Mouse (Mus musculus) neural tube, embryonic 11.5 days (tissue): ENCODE data around the gene Zbtb9. TPM values are rescaled to one million over a fixed set of nuclear protein-coding genes. Genes with fewer than 3 reads are reported as not detected.
"Not testable (repeated sequence)": the region's sequence is repeated elsewhere in the genome, so short reads cannot be mapped to it uniquely, and the experiment has no call there.

Experiments used
- ATAC-seq: fragments of 200-750 bp; cut with Nextera tagmentation; 2 replicates; pipeline ENCODE4 v1.8.0; 2017; ENCODE audit warnings: moderate number of reproducible peaks, mild to moderate bottlenecking, moderate TSS enrichment, moderate library complexity; ENCODE audit not compliant: insufficient read depth, low FRiP score, low TSS enrichment
- DNase-seq: peaks from one replicate; pipeline ENCODE4 v3.0.0-alpha.2; 2015; ENCODE audit warnings: low spot score
- H3K27ac ChIP-seq: fragments of 300-500 bp; sonication (generic); 2 replicates; pipeline ENCODE4 v1.5.1; 2014; ENCODE audit warnings: low read depth, mild to moderate bottlenecking, low read length
- H3K27me3 ChIP-seq: fragments of 300-500 bp; sonication (generic); 2 replicates; pipeline ENCODE4 v1.6.1; 2014; ENCODE audit warnings: mild to moderate bottlenecking, low read length, mixed read lengths; ENCODE audit not compliant: control insufficient read depth, insufficient read depth
- H3K36me3 ChIP-seq: fragments of 300-500 bp; sonication (generic); 2 replicates; pipeline ENCODE4 v1.6.1; 2014; ENCODE audit warnings: mild to moderate bottlenecking, low read length, moderate library complexity, mixed read lengths; ENCODE audit not compliant: control insufficient read depth, insufficient read depth
- H3K4me1 ChIP-seq: fragments of 300-500 bp; sonication (generic); 2 replicates; pipeline ENCODE4 v1.6.1; 2014; ENCODE audit warnings: low read length, mixed read lengths; ENCODE audit not compliant: control insufficient read depth, insufficient read depth
- H3K4me2 ChIP-seq: fragments of 300-500 bp; sonication (generic); 2 replicates; pipeline ENCODE4 v1.6.1; 2014; ENCODE audit warnings: low read depth, mild to moderate bottlenecking, moderate library complexity
- H3K4me3 ChIP-seq: fragments of 300-500 bp; sonication (generic); 2 replicates; pipeline ENCODE4 v1.5.1; 2014; ENCODE audit warnings: low read depth, low read length
- H3K9ac ChIP-seq: fragments of 300-500 bp; sonication (generic); 2 replicates; pipeline ENCODE4 v1.6.1; 2014; ENCODE audit warnings: mild to moderate bottlenecking, low read length
- H3K9me3 ChIP-seq: fragments of 300-500 bp; sonication (generic); 2 replicates; pipeline ENCODE4 v1.6.1; 2016; ENCODE audit warnings: low read length; ENCODE audit not compliant: control insufficient read depth
- WGBS: fragments of 180-500 bp; shearing (Covaris S2); extraction: QIAGEN DNeasy Blood & Tissue Kit; methylation state at CpG from one replicate; pipeline ENCODE4 v1.1.7; 2014; 5-methylcytosine and 5-hydroxymethylcytosine counted together
- polyA plus RNA-seq: library from polyadenylated mRNA; unstranded; fragments of >200 nt; fragmentation: Nextera tagmentation; extraction: Ambion mirVana; gene quantifications from 2 replicates; pipeline ENCODE4 v1.2.1, GENCODE M21; 2014

Gene Zbtb9
- polyA plus RNA-seq = 13.5 and 14.1 TPM in 2 replicates

DNA sequence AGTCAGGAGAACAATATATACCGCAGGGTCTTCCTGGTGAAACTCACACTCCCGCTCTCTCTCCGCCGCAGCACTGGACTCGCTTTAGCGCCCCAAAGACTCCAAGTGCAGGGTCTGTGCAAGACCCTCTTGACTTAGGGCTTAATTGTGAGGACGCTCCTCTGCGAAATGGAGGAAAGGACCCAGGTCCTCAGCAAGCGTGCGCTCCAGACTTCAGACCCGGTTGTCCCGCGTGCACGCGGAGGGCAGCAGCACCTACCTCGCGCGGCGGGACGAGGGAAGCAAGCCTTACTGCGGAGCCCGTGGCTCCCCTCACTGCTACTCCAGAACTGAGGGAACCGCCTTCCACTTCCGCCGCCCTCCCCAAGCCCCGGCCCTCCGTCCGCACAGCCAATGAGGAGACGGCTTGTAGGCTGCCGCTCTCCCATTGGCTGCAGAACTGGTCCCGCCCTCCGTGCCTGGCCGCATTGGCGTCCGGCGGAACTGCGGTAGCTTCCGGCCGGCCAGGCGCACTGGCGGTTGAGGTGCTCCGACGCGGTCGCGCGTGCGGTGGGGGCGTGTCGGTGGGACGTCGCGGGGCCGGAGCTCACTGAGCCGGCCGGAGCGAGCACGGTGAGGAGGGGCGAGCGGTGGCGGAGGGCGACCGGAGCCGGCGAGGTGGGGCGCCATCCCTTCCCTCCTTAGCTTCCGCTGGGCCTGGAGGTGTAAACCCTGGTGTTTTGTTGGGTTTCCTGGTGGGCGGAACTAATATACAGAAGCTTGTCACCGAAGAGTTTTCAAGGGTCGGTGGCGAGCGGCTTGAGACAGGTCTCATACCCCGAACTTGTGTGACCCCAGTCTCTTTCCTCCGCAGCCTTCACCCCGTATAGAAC, at the start of gene Zbtb9:
TSS of gene Zbtb9 (plus strand) at position 465 of the 872 bp plus-strand sequence.
- no peaks in the 10 kb centered on the region for H3K27me3 ChIP-seq
- peaks cover 11% of the 10 kb centered on the region for H3K36me3 ChIP-seq
- peak within 1 kb of the TSS; percentile 76 for H3K9ac ChIP-seq
- H3K27ac ChIP-seq = peak within 1 kb of the TSS; percentile 70
- peak within 1 kb of the TSS; percentile 79 for H3K4me2 ChIP-seq
- ATAC-seq (peak; percentile 99), DNase-seq (peak; percentile 96)
- H3K9me3 ChIP-seq = no peaks in the 10 kb centered on the region
- under 1% methylated on average over 71 of the region's 75 CpGs for WGBS
- H3K4me3 ChIP-seq = peak within 1 kb of the TSS; percentile 56
- peaks cover 9% of the 10 kb centered on the region for H3K4me1 ChIP-seq

DNA sequence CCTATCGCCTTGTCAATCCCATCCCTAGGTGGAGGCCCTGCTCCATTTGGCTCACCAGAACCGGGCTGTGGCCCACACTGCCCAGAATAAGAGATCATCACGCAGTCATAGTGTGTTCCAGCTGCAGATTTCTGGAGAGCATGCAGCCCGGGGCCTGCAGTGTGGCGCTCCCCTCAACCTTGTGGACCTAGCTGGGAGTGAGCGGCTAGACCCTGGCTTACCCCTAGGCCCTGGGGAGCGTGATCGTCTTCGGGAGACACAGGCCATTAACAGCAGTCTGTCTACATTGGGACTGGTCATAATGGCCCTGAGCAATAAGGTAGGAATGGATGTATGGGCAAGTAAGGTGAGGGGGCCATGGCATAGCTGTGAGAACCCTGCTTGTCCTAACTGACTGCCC, 47.6 kb upstream of the Zbtb9 start:
- not testable (repeated sequence) for H3K27me3 ChIP-seq, H3K4me3 ChIP-seq, ATAC-seq, H3K36me3 ChIP-seq, H3K4me2 ChIP-seq, H3K27ac ChIP-seq, H3K4me1 ChIP-seq, DNase-seq, H3K9ac ChIP-seq, H3K9me3 ChIP-seq
- 96% methylated on average over 9 of the region's 9 CpGs for WGBS

DNA sequence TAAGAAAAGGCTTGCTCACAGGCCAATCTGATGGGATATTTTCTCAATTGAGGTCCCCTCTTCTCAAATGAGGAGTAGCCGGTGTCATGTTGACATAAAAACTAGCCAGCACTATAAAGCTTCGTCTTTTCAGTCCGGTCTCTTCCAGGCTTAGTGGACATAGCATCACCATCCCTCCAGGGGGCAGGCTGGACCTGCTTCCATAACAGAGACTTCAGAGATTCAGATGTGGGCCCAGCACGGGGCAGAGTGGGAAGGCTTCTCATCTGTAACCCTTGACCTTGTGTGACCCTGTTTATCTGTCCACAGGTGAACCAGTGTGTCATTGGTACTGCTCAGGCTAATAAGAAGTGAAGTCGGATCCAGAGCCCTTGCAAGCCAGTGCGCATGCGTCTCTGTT, 41.2 kb upstream of the Zbtb9 start:
- WGBS = 70% methylated on average over 7 of the region's 7 CpGs
- H3K27me3 ChIP-seq, H3K4me2 ChIP-seq, H3K9ac ChIP-seq, H3K36me3 ChIP-seq, H3K4me1 ChIP-seq, H3K9me3 ChIP-seq, H3K27ac ChIP-seq, H3K4me3 ChIP-seq: not testable (repeated sequence)
- DNase-seq (peak; percentile 53), ATAC-seq (peak; percentile 40; the same call in 1 of the 2 replicates)

DNA sequence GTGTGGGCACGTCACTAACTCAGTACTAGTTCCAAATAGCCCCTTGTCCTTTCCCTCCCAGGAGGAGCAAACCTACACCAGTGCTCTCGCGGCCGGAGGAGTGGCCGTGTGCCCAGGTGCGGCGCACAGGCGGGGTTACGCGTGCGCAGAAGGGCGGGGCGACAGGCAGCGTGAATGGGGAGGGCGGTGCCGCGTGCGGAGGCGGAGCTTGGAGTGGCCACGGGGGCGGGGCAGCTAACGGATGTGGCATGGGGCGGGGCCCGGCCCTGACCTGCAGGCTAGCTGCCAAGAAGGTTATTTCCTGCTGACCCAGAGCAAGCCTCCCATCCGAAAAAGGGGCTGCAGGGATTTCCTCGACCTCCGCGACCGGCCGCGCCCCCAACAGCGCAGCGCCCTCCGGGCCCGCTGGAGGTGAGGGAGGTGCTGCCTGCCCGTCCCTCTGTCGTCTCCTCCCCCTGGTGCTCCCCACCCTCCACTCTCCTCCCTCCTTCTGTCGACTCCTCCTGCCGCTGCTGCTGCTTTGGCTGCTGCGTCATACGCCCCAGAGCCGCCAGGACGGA, 40.0 kb upstream of the Zbtb9 start, which contains the start of gene Phf1:
TSS of gene Phf1 (plus strand) at position 214 of the 560 bp plus-strand sequence.
- H3K4me3 ChIP-seq = peak within 1 kb of the TSS; percentile 59
- peak within 1 kb of the TSS; percentile 49; the same call in 1 of the 2 replicates for H3K27ac ChIP-seq
- WGBS = under 1% methylated on average over 36 of the region's 43 CpGs
- peak; percentile 70 for ATAC-seq
- H3K36me3 ChIP-seq = peaks cover 5% of the 10 kb centered on the region
- H3K4me2 ChIP-seq = peak within 1 kb of the TSS; percentile 88
- DNase-seq = peak; percentile 93
- H3K4me1 ChIP-seq = peaks cover 5% of the 10 kb centered on the region; the same call in 1 of the 2 replicates
- no peaks in the 10 kb centered on the region for H3K27me3 ChIP-seq
- H3K9ac ChIP-seq = peak within 1 kb of the TSS; percentile 66
- H3K9me3 ChIP-seq = no peaks in the 10 kb centered on the region

DNA sequence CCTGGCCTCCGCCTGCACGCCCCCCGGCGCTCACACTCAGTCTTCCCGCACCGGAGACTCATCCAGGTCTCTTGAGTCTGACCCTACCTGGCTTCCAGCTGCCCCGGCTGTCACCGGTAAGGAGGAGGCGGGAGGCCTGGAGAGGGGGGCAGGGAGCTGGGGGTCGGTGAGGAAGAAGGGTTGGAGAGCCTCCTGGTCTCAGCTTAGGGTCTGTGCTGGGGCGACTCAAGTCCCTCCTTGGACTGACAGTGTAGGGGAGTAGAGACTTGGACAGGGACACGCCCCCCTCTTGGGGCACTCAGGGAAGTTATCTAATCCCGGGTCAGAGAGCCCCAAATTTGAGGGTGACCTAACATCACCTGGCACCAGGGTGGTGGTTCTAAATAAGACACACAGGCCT, 39.5 kb upstream of the Zbtb9 start:
- 12% methylated on average over 13 of the region's 13 CpGs for WGBS
- Histone ChIP-seq H3K27ac (peak overlapping the region; percentile 49; the same call in 1 of the 2 replicates), H3K27me3 (no peaks in the 10 kb centered on the region), H3K4me2 (peak overlapping the region; percentile 88), H3K36me3 (peaks cover 5% of the 10 kb centered on the region), H3K4me3 (peak overlapping the region; percentile 59), H3K9me3 (no peaks in the 10 kb centered on the region), H3K4me1 (peaks cover 10% of the 10 kb centered on the region), H3K9ac (peak overlapping the region; percentile 66)
- peak; percentile 39; the same call in 1 of the 2 replicates for ATAC-seq
- DNase-seq = no peak

DNA sequence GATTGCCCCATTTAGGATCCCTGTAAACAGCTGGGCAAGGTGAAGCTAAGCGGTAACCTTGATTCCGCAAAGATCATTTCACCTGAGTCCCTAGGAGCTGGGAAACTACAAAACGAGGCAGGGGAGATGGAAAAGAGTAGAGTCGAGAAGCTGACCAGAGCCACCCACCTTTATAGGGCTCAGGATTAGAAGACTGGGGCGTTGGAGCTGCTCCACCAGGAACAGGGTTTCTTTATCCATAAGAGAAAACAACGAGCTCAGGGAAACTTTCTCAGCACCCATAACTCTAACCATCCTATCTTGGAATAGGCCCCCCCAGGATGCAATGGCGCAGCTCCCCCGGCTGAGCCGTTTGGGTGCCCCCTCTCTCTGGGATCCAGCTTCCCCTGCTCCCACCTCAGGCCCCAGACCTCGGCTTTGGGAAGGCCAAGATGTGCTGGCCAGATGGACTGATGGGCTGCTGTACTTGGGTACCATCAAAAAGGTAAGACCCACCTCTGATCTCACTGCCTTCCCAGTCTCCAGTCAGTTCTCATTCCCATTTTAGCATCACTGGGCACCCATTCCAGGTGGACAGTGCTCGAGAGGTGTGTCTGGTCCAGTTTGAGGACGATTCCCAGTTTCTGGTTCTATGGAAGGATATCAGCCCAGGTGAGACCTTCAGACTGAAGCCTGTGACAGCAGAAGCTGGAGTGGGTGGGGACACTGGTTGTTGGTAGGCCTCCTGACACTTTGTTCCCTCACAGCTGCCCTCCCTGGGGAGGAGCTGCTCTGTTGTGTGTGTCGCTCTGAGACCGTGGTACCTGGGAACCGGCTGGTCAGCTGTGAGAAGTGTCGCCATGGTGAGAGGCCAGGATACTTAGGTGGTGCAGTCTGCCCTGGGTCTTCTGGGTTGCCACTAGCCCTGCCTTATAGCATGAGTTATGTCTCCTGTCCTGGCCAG, 38.8 kb upstream of the Zbtb9 start:
- peak overlapping the region; percentile 66; the same call in 1 of the 2 replicates for H3K9ac ChIP-seq

DNA sequence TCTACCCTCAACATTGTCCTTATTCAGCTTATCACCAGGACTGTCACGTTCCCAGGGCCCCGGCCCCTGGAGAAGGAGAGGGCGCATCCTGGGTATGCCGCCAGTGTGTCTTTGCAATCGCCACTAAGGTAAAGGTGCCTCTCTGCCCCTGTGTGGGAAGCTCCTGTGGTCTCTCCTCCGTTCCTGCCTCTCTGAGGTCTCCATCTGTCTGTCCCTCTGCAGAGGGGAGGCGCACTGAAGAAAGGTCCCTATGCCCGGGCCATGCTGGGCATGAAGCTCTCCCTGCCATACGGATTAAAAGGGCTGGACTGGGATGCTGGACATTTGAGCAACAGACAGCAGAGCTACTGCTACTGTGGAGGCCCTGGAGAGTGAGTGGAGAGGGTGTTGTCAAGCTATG, 37.9 kb upstream of the Zbtb9 start:
- H3K27me3 ChIP-seq = no peaks in the 10 kb centered on the region
- DNase-seq (no peak), ATAC-seq (no peak)
- WGBS = 90% methylated on average over 9 of the region's 9 CpGs
- H3K9me3 ChIP-seq = no peaks in the 10 kb centered on the region
- no peak overlapping the region for H3K4me2 ChIP-seq
- no peak overlapping the region for H3K4me3 ChIP-seq
- peaks cover 10% of the 10 kb centered on the region for H3K4me1 ChIP-seq
- H3K36me3 ChIP-seq = peaks cover 2% of the 10 kb centered on the region; the same call in 1 of the 2 replicates
- H3K27ac ChIP-seq = no peak overlapping the region
- no peak overlapping the region for H3K9ac ChIP-seq

More for the DNA sequence above, 38.8 kb upstream of the Zbtb9 start:
- DNase-seq (no peak), ATAC-seq (no peak)
- Histone ChIP-seq H3K4me1 (peaks cover 10% of the 10 kb centered on the region), H3K27ac (no peak overlapping the region), H3K27me3 (no peaks in the 10 kb centered on the region), H3K4me3 (peak overlapping the region; percentile 59), H3K4me2 (peak overlapping the region; percentile 8), H3K9me3 (no peaks in the 10 kb centered on the region), H3K36me3 (peaks cover 2% of the 10 kb centered on the region)
- 82% methylated on average over 16 of the region's 16 CpGs for WGBS

DNA sequence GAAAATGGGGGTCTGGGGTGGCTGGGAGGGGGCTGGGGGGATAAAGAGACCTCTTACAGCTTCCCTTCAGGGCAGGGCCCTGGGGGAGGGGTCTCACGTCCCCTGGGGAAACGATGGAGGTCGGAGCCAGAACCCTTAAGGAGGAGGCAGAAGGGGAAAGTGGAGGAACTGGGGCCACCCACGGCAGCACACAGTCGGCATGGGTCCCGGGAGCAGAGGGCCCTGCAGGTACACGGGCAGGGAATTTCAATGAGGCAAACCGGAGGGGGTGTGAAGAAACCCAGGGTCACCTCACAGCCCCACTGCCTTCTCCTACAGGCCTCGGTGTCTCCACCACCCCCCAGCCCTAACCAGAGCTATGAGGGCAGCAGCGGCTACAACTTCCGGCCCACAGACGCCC, 36.5 kb upstream of the Zbtb9 start:
- DNase-seq (no peak), ATAC-seq (no peak)
- Histone ChIP-seq H3K36me3 (peaks cover 2% of the 10 kb centered on the region; the same call in 1 of the 2 replicates), H3K4me3 (no peak overlapping the region), H3K9ac (no peak overlapping the region), H3K4me2 (no peak overlapping the region), H3K27ac (no peak overlapping the region), H3K27me3 (no peaks in the 10 kb centered on the region), H3K4me1 (peaks cover 10% of the 10 kb centered on the region), H3K9me3 (no peaks in the 10 kb centered on the region)
- 84% methylated on average over 12 of the region's 12 CpGs for WGBS
